Mouse (Mus musculus) embryonic facial prominence, embryonic 13.5 days (tissue): ENCODE data around the gene Vmn2r-ps130. TPM values are rescaled to one million over a fixed set of nuclear protein-coding genes. Genes with fewer than 3 reads are reported as not detected.
"Not testable (repeated sequence)": the region's sequence is repeated elsewhere in the genome, so short reads cannot be mapped to it uniquely, and the experiment has no call there.

Source experiments
- ATAC-seq: fragments of 200-750 bp; cut with Nextera tagmentation; 2 replicates; pipeline ENCODE4 v1.8.0; 2017; ENCODE audit warnings: low read depth; ENCODE audit not compliant: insufficient number of reproducible peaks, insufficient read depth, low FRiP score, low TSS enrichment
- H3K27ac ChIP-seq: fragments of 300-500 bp; sonication (generic); 2 replicates; pipeline ENCODE4 v1.5.1; 2015; ENCODE audit warnings: moderate library complexity, mild to moderate bottlenecking, inconsistent platforms
- H3K27me3 ChIP-seq: fragments of 300-500 bp; sonication (generic); 2 replicates; pipeline ENCODE4 v1.6.1; 2015; ENCODE audit warnings: mild to moderate bottlenecking, inconsistent platforms
- H3K36me3 ChIP-seq: fragments of 300-500 bp; sonication (generic); 2 replicates; pipeline ENCODE4 v1.6.1; 2015; ENCODE audit warnings: mild to moderate bottlenecking, inconsistent platforms
- H3K4me1 ChIP-seq: fragments of 300-500 bp; sonication (generic); 2 replicates; pipeline ENCODE4 v1.6.1; 2015; ENCODE audit warnings: inconsistent platforms
- H3K4me2 ChIP-seq: fragments of 300-500 bp; sonication (generic); 2 replicates; pipeline ENCODE4 v1.6.1; 2015; ENCODE audit warnings: moderate library complexity, mild to moderate bottlenecking, inconsistent platforms
- H3K4me3 ChIP-seq: fragments of 300-500 bp; sonication (generic); 2 replicates; pipeline ENCODE4 v1.5.1; 2015; ENCODE audit warnings: mild to moderate bottlenecking, inconsistent platforms
- H3K9ac ChIP-seq: fragments of 300-500 bp; sonication (generic); 2 replicates; pipeline ENCODE4 v1.6.1; 2015; ENCODE audit warnings: mild to moderate bottlenecking, inconsistent platforms
- H3K9me3 ChIP-seq: fragments of 300-500 bp; sonication (generic); 2 replicates; pipeline ENCODE4 v1.6.1; 2016; ENCODE audit warnings: inconsistent platforms
- WGBS: fragments of 180-500 bp; shearing (Covaris S2); methylation state at CpG from one replicate; pipeline ENCODE4 v1.1.7; 2015; ENCODE audit warnings: mixed read lengths; 5-methylcytosine and 5-hydroxymethylcytosine counted together
- polyA plus RNA-seq: library from polyadenylated mRNA; unstranded; fragments of >200 nt; fragmentation: Nextera tagmentation; extraction: Ambion mirVana; gene quantifications from 2 replicates; pipeline ENCODE4 v1.2.1, GENCODE M21; 2015

Gene Vmn2r-ps130
- polyA plus RNA-seq = not detected in 2 replicates

DNA sequence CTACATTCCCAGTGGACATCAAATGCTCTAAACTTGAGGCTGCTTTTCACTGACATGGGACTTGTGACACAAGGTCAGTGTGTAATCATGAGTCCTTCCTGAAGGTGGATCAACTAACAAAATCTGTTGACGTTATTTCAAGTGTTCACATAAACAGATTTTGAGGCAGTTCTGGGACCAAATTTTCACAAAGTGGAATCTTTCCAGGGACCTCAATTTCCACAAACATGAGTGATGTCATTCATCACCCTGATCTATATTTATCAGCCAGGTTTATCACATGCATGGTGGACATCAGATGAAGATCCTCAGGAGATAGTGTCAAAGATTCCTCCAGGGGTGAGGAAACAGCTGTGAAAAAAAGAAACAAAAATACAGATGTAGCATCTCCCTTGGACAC is at the start of gene Vmn2r-ps130:
Vmn2r-ps130 (plus strand) TSS at position 301 of the 400 bp plus-strand sequence.
- not testable (repeated sequence) for H3K4me2 ChIP-seq, ATAC-seq, H3K27me3 ChIP-seq, H3K4me3 ChIP-seq, H3K27ac ChIP-seq, H3K9me3 ChIP-seq, H3K36me3 ChIP-seq, H3K4me1 ChIP-seq, H3K9ac ChIP-seq
- 100% methylated on average over 1 of the region's 1 CpGs for WGBS

Other genes with a start within 250 kb of the Vmn2r-ps130 start
- gene Zfp945, start 194.0 kb upstream of the Vmn2r-ps130 start, polyA plus RNA-seq = 27.8 and 29.5 TPM in 2 replicates
- gene Vmn2r113, start 118.2 kb upstream of the Vmn2r-ps130 start, polyA plus RNA-seq = not detected in 2 replicates
- gene Zfp40, start 132.1 kb downstream of the Vmn2r-ps130 start, polyA plus RNA-seq = 13.8 and 14.4 TPM in 2 replicates